Mouse (Mus musculus): ENCODE measurements around the gene Dapl1. TPM values are rescaled to one million over a fixed set of nuclear protein-coding genes. Genes with fewer than 3 reads are reported as not detected.

Dapl1 gene
- polyA plus RNA-seq, 1 experiment from 2014 or later: not detected

GRCm38 (mm10) chr2:59539796-59540195, 55.3 kb downstream of the Dapl1 start:
- ATAC-seq: no peak
- H3K4me2 ChIP-seq (ENCODE audit: low read length): no peak overlapping the region

DNA sequence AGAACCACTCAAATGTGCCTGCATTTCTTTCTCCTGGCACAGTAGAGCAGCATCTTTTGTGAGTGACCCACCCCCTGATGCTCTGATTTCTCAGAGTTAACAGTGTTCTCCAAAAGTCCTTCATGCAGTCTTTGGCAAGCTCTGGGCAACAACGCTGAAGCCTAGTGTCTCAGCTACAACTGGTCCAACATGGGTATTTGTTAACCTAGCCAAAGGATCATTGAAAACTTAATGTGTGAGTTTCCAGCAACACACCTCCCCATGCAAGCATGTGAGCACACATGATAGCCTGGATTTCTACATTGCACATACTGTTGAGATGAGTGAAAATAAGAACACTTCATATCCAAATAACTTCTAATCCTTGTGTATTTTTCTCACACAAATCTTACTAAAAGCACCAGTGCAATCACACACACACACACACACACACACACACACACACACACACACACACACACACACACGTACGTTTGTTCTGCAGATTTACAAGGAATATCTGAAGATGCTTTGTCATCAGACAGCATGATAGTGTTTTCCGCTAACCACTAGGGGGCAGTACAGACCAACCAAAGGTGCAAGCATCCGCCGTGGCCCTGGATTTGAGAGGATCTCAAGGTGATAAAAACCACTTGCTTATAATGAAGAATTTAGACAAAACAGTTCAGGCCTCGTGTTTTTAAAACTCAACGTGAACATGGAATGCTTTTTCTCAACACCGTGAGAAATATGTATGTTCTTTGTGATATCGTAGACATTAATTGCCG, 56.9 kb downstream of the Dapl1 start:
- peak; percentile 87 for ATAC-seq
- no peak overlapping the region for H3K4me3 ChIP-seq (replicated peaks; ENCODE audit: low read length)
- no peak overlapping the region for H3K9ac ChIP-seq (replicated peaks; ENCODE audit: low read depth, low read length)

More at GRCm38 (mm10) chr2:59539796-59540195, 55.3 kb downstream of the Dapl1 start:
- Histone ChIP-seq H3K9me3 (ENCODE audit: control insufficient read depth, low read length) (no peaks in the 10 kb centered on the region), H3K27ac (ENCODE audit: low read length) (no peak overlapping the region), H3K9ac (replicated peaks; ENCODE audit: low read depth, low read length) (no peak overlapping the region), H3K27me3 (replicated peaks; ENCODE audit: control insufficient read depth, insufficient read depth, low read length) (no peaks in the 10 kb centered on the region), H3K36me3 (ENCODE audit: control insufficient read depth, insufficient read depth) (no peaks in the 10 kb centered on the region), H3K4me1 (replicated peaks; ENCODE audit: control insufficient read depth, insufficient read depth, low read length) (0 out of 2 replicates have a peak, but pooled peaks cover 2% of the 10 kb centered on the region), H3K4me3 (replicated peaks; ENCODE audit: low read length) (no peak overlapping the region)
- WGBS: 70% methylated on average over 4 of the region's 4 CpGs

GRCm38 (mm10) chr2:59543543-59544065, 59.2 kb downstream of the Dapl1 start:
- Histone ChIP-seq H3K9me3 (ENCODE audit: control insufficient read depth, low read length) (no peaks in the 10 kb centered on the region), H3K27ac (ENCODE audit: low read length) (no peak overlapping the region), H3K27me3 (replicated peaks; ENCODE audit: control insufficient read depth, insufficient read depth, low read length) (no peaks in the 10 kb centered on the region), H3K36me3 (ENCODE audit: control insufficient read depth, insufficient read depth) (no peaks in the 10 kb centered on the region), H3K4me3 (replicated peaks; ENCODE audit: low read length) (no peak overlapping the region), H3K9ac (replicated peaks; ENCODE audit: low read depth, low read length) (no peak overlapping the region), H3K4me1 (replicated peaks; ENCODE audit: control insufficient read depth, insufficient read depth, low read length) (0 out of 2 replicates have a peak, but pooled peaks cover 2% of the 10 kb centered on the region), H3K4me2 (ENCODE audit: low read length) (no peak overlapping the region)
- ATAC-seq: no peak
- 7% methylated on average over 9 of the region's 9 CpGs for WGBS

More for the DNA sequence above, 56.9 kb downstream of the Dapl1 start:
- Histone ChIP-seq H3K4me1 (replicated peaks; ENCODE audit: control insufficient read depth, insufficient read depth, low read length) (0 out of 2 replicates have a peak, but pooled peaks cover 2% of the 10 kb centered on the region), H3K36me3 (ENCODE audit: control insufficient read depth, insufficient read depth) (no peaks in the 10 kb centered on the region), H3K9me3 (ENCODE audit: control insufficient read depth, low read length) (no peaks in the 10 kb centered on the region), H3K27me3 (replicated peaks; ENCODE audit: control insufficient read depth, insufficient read depth, low read length) (no peaks in the 10 kb centered on the region), H3K4me2 (ENCODE audit: low read length) (no peak overlapping the region), H3K27ac (ENCODE audit: low read length) (no peak overlapping the region)
- WGBS: 20% methylated on average over 11 of the region's 11 CpGs

GRCm38 (mm10) chr2:59544237-59544909, 59.9 kb downstream of the Dapl1 start:
- no peak overlapping the region for H3K4me2 ChIP-seq (ENCODE audit: low read length)
- WGBS: 36% methylated on average over 13 of the region's 13 CpGs

DNA sequence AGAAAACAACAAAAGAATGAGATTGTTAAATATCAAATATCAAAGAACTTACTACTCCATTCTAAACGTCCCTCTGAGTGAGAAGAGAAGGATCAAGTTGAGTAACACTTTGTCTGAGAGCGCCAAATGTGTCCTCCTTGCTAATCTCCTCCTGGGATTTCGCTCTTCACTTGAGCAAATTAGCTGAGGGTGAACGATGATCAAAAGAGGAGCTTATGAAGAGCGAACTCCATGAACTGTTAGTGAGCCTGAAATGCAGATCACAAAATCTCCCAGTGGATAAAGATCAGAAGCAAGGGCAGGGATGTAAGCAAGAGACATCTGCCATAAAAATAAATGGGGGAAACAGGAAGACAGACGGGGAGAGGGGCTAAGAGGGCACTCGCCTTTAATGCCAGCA, 60.5 kb downstream of the Dapl1 start:
- H3K9ac ChIP-seq (replicated peaks; ENCODE audit: low read depth, low read length): no peak overlapping the region
- ATAC-seq: no peak
- WGBS: 24% methylated on average over 7 of the region's 7 CpGs

More at GRCm38 (mm10) chr2:59544237-59544909, 59.9 kb downstream of the Dapl1 start:
- H3K27me3 ChIP-seq (replicated peaks; ENCODE audit: control insufficient read depth, insufficient read depth, low read length): no peaks in the 10 kb centered on the region
- H3K4me1 ChIP-seq (replicated peaks; ENCODE audit: control insufficient read depth, insufficient read depth, low read length): 0 out of 2 replicates have a peak, but pooled peaks cover 2% of the 10 kb centered on the region
- no peak overlapping the region for H3K27ac ChIP-seq (ENCODE audit: low read length)
- H3K9me3 ChIP-seq (ENCODE audit: control insufficient read depth, low read length): no peaks in the 10 kb centered on the region
- H3K9ac ChIP-seq (replicated peaks; ENCODE audit: low read depth, low read length): no peak overlapping the region
- no peaks in the 10 kb centered on the region for H3K36me3 ChIP-seq (ENCODE audit: control insufficient read depth, insufficient read depth)
- no peak overlapping the region for H3K4me3 ChIP-seq (replicated peaks; ENCODE audit: low read length)
- no peak for ATAC-seq

DNA sequence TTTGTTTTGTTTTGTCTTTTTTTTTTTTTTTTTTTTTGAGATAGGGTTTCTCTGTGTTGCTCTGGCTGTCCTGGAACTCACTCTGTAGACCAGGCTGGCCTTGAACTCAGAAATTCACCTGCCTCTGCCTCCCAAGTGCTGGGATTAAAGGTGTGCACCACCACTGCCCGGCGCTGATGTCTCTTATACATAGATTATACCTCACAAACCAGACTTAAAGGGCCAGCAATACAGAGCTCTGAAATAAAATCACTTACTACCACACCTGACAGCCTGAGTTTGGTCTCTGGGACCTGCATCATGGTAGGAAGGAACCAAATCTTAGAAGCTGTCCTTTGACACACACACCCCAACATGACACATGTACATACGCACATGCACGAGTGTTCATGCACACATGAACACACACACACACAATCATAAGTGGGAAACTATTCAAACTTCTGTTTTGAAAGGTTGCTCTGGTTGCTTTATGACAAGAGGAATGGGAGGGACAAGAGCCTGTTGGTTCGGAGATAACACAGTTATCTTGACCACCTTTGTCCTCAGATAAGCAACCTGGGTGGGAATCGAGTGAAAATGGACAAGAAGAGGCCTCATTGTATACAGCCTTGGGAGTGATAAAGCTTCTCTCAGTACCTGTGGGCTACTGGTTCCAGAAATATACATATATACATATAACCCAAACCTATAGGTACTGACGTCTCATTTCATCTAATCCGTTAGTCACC, 63.1 kb downstream of the Dapl1 start:
- no peak overlapping the region for H3K9ac ChIP-seq (replicated peaks; ENCODE audit: low read depth, low read length)
- H3K36me3 ChIP-seq (ENCODE audit: control insufficient read depth, insufficient read depth): no peaks in the 10 kb centered on the region
- no peaks in the 10 kb centered on the region for H3K9me3 ChIP-seq (ENCODE audit: control insufficient read depth, low read length)
- no peaks in the 10 kb centered on the region for H3K27me3 ChIP-seq (replicated peaks; ENCODE audit: control insufficient read depth, insufficient read depth, low read length)
- H3K4me2 ChIP-seq (ENCODE audit: low read length): no peak overlapping the region
- H3K4me3 ChIP-seq (replicated peaks; ENCODE audit: low read length): no peak overlapping the region
- ATAC-seq: no peak
- H3K4me1 ChIP-seq (replicated peaks; ENCODE audit: control insufficient read depth, insufficient read depth, low read length): 0 out of 2 replicates have a peak, but pooled peaks cover 2% of the 10 kb centered on the region
- H3K27ac ChIP-seq (ENCODE audit: low read length): no peak overlapping the region
- 92% methylated on average over 8 of the region's 8 CpGs for WGBS

More for the DNA sequence above, 60.5 kb downstream of the Dapl1 start:
- Histone ChIP-seq H3K4me1 (replicated peaks; ENCODE audit: control insufficient read depth, insufficient read depth, low read length) (0 out of 2 replicates have a peak, but pooled peaks cover 2% of the 10 kb centered on the region), H3K27ac (ENCODE audit: low read length) (no peak overlapping the region), H3K9me3 (ENCODE audit: control insufficient read depth, low read length) (no peaks in the 10 kb centered on the region), H3K4me2 (ENCODE audit: low read length) (no peak overlapping the region), H3K27me3 (replicated peaks; ENCODE audit: control insufficient read depth, insufficient read depth, low read length) (no peaks in the 10 kb centered on the region), H3K4me3 (replicated peaks; ENCODE audit: low read length) (no peak overlapping the region), H3K36me3 (ENCODE audit: control insufficient read depth, insufficient read depth) (no peaks in the 10 kb centered on the region)

DNA sequence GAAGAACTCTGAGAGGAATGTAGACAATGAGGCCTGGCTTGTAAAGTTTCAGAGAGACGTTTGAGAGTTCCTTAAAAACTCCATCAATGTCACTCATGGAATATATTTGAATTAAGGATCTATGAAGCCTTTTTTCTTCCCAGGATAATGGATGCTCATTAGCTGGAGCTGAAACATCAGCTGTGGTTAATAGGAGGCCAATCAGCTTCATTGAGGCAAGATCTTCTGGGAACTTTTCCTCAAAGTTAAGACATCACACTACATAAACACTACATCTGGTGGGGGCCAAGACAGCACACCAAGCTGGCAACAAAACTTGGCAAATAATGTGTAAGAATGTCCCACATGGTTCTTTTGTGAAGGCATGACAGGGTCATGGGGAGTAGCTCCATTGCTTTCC, 68.3 kb downstream of the Dapl1 start:
- Histone ChIP-seq H3K27me3 (replicated peaks; ENCODE audit: control insufficient read depth, insufficient read depth, low read length) (no peaks in the 10 kb centered on the region), H3K9me3 (ENCODE audit: control insufficient read depth, low read length) (no peaks in the 10 kb centered on the region), H3K27ac (ENCODE audit: low read length) (no peak overlapping the region), H3K4me1 (replicated peaks; ENCODE audit: control insufficient read depth, insufficient read depth, low read length) (no peaks in the 10 kb centered on the region), H3K36me3 (ENCODE audit: control insufficient read depth, insufficient read depth) (no peaks in the 10 kb centered on the region), H3K4me3 (replicated peaks; ENCODE audit: low read length) (no peak overlapping the region), H3K9ac (replicated peaks; ENCODE audit: low read depth, low read length) (no peak overlapping the region), H3K4me2 (ENCODE audit: low read length) (no peak overlapping the region)
- WGBS: 11% methylated on average over 1 of the region's 1 CpGs
- peak; percentile 33; the same call in 1 of the 2 replicates for ATAC-seq

DNA sequence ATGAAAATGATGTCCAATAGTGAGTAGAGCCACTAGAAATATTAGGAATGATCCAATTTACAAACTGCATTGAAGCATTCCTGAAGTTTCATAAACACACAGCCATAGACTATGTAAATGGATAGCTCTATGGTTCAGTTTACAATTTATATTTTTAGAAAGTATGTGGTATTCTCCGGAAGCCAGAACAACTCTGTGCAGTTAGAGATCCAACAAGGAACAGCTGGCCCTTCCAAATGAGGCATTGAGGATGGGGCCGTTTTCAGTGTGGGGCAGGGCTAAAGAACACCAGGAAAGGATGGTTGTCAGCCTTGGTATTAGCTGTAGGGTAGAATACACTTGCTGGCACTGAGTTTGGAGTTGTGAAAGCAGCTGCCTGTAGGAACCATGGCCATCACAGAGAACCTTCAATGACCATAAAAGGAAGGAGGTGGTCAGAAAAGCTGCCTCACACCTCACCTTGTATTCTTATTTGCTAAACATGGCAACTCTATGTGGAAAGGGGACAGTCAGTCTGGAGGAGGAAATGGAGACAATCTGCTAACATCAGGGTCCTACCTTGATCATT, 70.0 kb downstream of the Dapl1 start:
- Histone ChIP-seq H3K27me3 (replicated peaks; ENCODE audit: control insufficient read depth, insufficient read depth, low read length) (no peaks in the 10 kb centered on the region), H3K36me3 (ENCODE audit: control insufficient read depth, insufficient read depth) (no peaks in the 10 kb centered on the region), H3K4me2 (ENCODE audit: low read length) (no peak overlapping the region), H3K27ac (ENCODE audit: low read length) (no peak overlapping the region), H3K9me3 (ENCODE audit: control insufficient read depth, low read length) (no peaks in the 10 kb centered on the region), H3K4me1 (replicated peaks; ENCODE audit: control insufficient read depth, insufficient read depth, low read length) (no peaks in the 10 kb centered on the region), H3K9ac (replicated peaks; ENCODE audit: low read depth, low read length) (no peak overlapping the region), H3K4me3 (replicated peaks; ENCODE audit: low read length) (no peak overlapping the region)
- WGBS: 95% methylated on average over 2 of the region's 2 CpGs
- ATAC-seq: no peak

Measured in forebrain, embryonic 16.5 days (tissue).